Mouse (Mus musculus) heart, embryonic 11.5 days (tissue): Measurements from ENCODE around the gene Mettl25. TPM values are rescaled to one million over a fixed set of nuclear protein-coding genes. Genes with fewer than 3 reads are reported as not detected.

ENCODE experiments used
- ATAC-seq: fragments of 200-750 bp; cut with Nextera tagmentation; replicated peaks from 2 replicates; pipeline ENCODE4 v1.8.0; 2017; ENCODE audit warnings: moderate library complexity; ENCODE audit not compliant: insufficient number of reproducible peaks, low FRiP score, low TSS enrichment
- H3K27ac ChIP-seq: fragments of 300-500 bp; sonication (generic); 2 replicates; pipeline ENCODE4 v1.5.1; 2014; ENCODE audit warnings: mild to moderate bottlenecking, low read depth, low read length
- H3K27me3 ChIP-seq: fragments of 300-500 bp; sonication (generic); 2 replicates; pipeline ENCODE4 v1.6.1; 2014; ENCODE audit warnings: mild to moderate bottlenecking, low read length, mixed read lengths; ENCODE audit not compliant: control insufficient read depth, insufficient read depth
- H3K36me3 ChIP-seq: fragments of 300-500 bp; sonication (generic); 2 replicates; pipeline ENCODE4 v1.6.1; 2014; ENCODE audit warnings: mild to moderate bottlenecking, low read length, moderate library complexity, mixed read lengths; ENCODE audit not compliant: control insufficient read depth, insufficient read depth
- H3K4me1 ChIP-seq: fragments of 300-500 bp; sonication (generic); 2 replicates; pipeline ENCODE4 v1.6.1; 2014; ENCODE audit warnings: low read length; ENCODE audit not compliant: control insufficient read depth, insufficient read depth
- H3K4me2 ChIP-seq: fragments of 300-500 bp; sonication (generic); 2 replicates; pipeline ENCODE4 v1.6.1; 2014; ENCODE audit warnings: mild to moderate bottlenecking, moderate library complexity
- H3K4me3 ChIP-seq: fragments of 300-500 bp; sonication (generic); 2 replicates; pipeline ENCODE4 v1.5.1; 2014; ENCODE audit warnings: low read depth, low read length
- H3K9ac ChIP-seq: fragments of 300-500 bp; sonication (generic); 2 replicates; pipeline ENCODE4 v1.6.1; 2014; ENCODE audit warnings: mild to moderate bottlenecking, low read depth, low read length, moderate library complexity
- H3K9me3 ChIP-seq: fragments of 300-500 bp; sonication (generic); replicated peaks from 2 replicates; pipeline ENCODE4 v1.6.1; 2016; ENCODE audit warnings: low read length; ENCODE audit not compliant: control insufficient read depth
- WGBS: fragments of 180-500 bp; shearing (Covaris S2); extraction: QIAGEN DNeasy Blood & Tissue Kit; methylation state at CpG from one replicate; pipeline ENCODE4 v1.1.7; 2014; ENCODE audit not compliant: insufficient replicate concordance; 5-methylcytosine and 5-hydroxymethylcytosine counted together
- polyA plus RNA-seq: library from polyadenylated mRNA; unstranded; fragments of >200 nt; fragmentation: Nextera tagmentation; extraction: Ambion mirVana; gene quantifications from 2 replicates; pipeline ENCODE4 v1.2.1, GENCODE M21; 2014

The Mettl25 gene
- polyA plus RNA-seq, 1 experiment from 2014 or later: 12.4 TPM

DNA sequence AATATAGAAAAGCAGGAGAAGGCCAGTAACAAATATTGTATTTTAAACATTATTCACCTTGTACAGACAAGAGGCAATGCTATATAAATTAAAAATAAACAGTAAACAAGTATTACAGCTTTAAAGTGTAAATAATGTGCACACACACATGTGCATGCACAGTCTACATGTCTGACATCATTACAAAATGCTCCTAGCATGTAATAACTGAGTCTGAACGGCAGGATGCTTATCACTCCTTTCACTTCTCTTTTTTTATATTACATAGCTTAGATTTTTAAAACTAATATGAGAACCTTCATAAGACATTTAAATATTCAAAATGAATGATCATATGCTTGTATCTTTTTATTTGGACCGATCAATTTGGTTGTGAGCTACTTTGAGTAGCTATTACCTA lies 77.2 kb downstream of the Mettl25 start:
- H3K9me3 ChIP-seq: no peaks in the 10 kb centered on the region
- WGBS: 73% methylated on average over 2 of the region's 2 CpGs
- H3K4me3 ChIP-seq: no peak overlapping the region
- H3K27ac ChIP-seq: no peak overlapping the region
- H3K9ac ChIP-seq: no peak overlapping the region
- no peak overlapping the region for H3K4me2 ChIP-seq
- no peaks in the 10 kb centered on the region for H3K4me1 ChIP-seq
- no peaks in the 10 kb centered on the region for H3K36me3 ChIP-seq
- no peak for ATAC-seq
- H3K27me3 ChIP-seq: no peaks in the 10 kb centered on the region

- Histone ChIP-seq H3K4me1 (no peaks in the 10 kb centered on the region), H3K27me3 (no peaks in the 10 kb centered on the region), H3K9ac (no peak overlapping the region), H3K4me3 (no peak overlapping the region), H3K36me3 (no peaks in the 10 kb centered on the region), H3K27ac (no peak overlapping the region), H3K4me2 (no peak overlapping the region), H3K9me3 (no peaks in the 10 kb centered on the region)
- 69% methylated on average over 2 of the region's 2 CpGs for WGBS
- ATAC-seq: no peak
Measured at GRCm38 (mm10) chr10:105760460-105760859, 80.7 kb downstream of the Mettl25 start.

GRCm38 (mm10) chr10:105760046-105760445 lies 81.1 kb downstream of the Mettl25 start:
- Histone ChIP-seq H3K36me3 (no peaks in the 10 kb centered on the region), H3K4me1 (no peaks in the 10 kb centered on the region), H3K9ac (no peak overlapping the region), H3K27me3 (no peaks in the 10 kb centered on the region), H3K4me3 (no peak overlapping the region), H3K27ac (no peak overlapping the region), H3K4me2 (no peak overlapping the region), H3K9me3 (no peaks in the 10 kb centered on the region)
- ATAC-seq: no peak
- 73% methylated on average over 7 of the region's 7 CpGs for WGBS

DNA sequence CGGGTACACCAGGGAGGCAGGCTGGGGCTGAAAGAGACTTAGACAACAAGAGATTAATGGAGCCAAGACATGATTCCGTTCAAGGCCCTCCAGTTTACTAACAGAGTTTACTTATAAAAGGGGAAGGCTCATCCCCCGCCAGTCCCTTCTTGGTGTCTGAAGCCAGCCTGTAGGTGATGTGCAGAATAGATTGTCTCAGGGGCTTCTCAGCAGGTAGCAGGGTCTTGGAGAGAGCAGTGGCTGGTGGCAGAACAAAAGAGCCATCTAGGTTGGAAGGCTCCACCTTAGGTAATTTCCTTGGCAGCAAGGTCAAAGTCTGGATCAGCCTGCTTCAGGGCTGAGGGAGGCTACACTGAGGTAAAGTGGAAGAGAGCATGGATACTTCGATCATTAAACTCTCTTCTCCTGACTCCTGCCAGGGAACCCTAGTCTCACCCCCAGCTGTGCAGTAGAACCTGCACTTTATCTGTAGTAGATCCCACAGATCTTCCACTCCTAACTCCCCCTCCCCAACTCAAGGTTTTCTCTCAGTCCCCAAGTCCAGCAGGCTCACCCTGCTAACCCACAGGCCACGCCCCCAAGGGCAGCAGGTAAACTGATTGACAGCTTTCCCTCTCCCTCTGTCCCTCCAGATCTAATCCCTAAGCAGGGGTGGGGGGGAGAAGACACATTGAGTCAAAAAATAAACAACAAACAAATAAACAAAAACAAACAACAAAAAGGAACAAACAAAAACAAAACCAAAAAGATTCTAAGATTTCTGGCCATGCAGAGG lies 87.2 kb downstream of the Mettl25 start:
- WGBS: 70% methylated on average over 5 of the region's 5 CpGs
- no peak for ATAC-seq
- Histone ChIP-seq H3K27me3 (no peaks in the 10 kb centered on the region), H3K4me1 (no peaks in the 10 kb centered on the region), H3K9me3 (no peaks in the 10 kb centered on the region), H3K4me2 (no peak overlapping the region), H3K4me3 (no peak overlapping the region), H3K9ac (no peak overlapping the region), H3K27ac (no peak overlapping the region), H3K36me3 (no peaks in the 10 kb centered on the region)

GRCm38 (mm10) chr10:105746019-105746418 lies 95.2 kb downstream of the Mettl25 start:
- WGBS: 91% methylated on average over 1 of the region's 1 CpGs
- Histone ChIP-seq H3K4me1 (no peaks in the 10 kb centered on the region), H3K4me2 (no peak overlapping the region), H3K36me3 (no peaks in the 10 kb centered on the region), H3K9me3 (no peaks in the 10 kb centered on the region), H3K27me3 (no peaks in the 10 kb centered on the region), H3K4me3 (no peak overlapping the region), H3K9ac (no peak overlapping the region), H3K27ac (no peak overlapping the region)
- no peak for ATAC-seq

GRCm38 (mm10) chr10:105741736-105742135 lies 99.4 kb downstream of the Mettl25 start:
- no peaks in the 10 kb centered on the region for H3K36me3 ChIP-seq
- no peaks in the 10 kb centered on the region for H3K9me3 ChIP-seq
- no peak overlapping the region for H3K4me3 ChIP-seq
- ATAC-seq: no peak
- H3K9ac ChIP-seq: no peak overlapping the region
- no peak overlapping the region for H3K27ac ChIP-seq
- no peak overlapping the region for H3K4me2 ChIP-seq
- WGBS: 66% methylated on average over 6 of the region's 6 CpGs
- H3K4me1 ChIP-seq: no peaks in the 10 kb centered on the region
- no peaks in the 10 kb centered on the region for H3K27me3 ChIP-seq

DNA sequence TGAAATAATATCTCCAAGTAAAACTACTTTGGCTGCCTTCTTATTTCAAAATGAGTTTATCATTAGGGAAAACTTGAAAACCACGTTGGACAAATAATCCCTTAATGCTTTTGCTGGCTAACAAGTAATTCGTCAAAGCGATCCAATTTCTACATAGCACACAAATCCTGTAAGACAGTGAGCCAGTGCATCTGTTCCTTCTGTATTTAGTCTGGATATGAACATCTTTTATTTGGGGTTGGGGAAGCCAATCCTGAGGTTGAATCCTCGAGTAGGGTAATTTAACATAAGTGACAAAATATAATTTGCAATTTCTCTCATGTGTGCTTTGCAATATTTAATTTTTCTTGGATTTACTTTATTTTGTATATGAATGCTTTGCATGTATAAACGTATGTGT lies 102.2 kb downstream of the Mettl25 start:
- H3K36me3 ChIP-seq: no peaks in the 10 kb centered on the region
- H3K27ac ChIP-seq: no peak overlapping the region
- no peaks in the 10 kb centered on the region for H3K9me3 ChIP-seq
- no peak for ATAC-seq
- no peak overlapping the region for H3K4me3 ChIP-seq
- no peak overlapping the region for H3K4me2 ChIP-seq
- H3K9ac ChIP-seq: no peak overlapping the region
- no peaks in the 10 kb centered on the region for H3K4me1 ChIP-seq
- WGBS: 71% methylated on average over 5 of the region's 5 CpGs
- no peaks in the 10 kb centered on the region for H3K27me3 ChIP-seq

DNA sequence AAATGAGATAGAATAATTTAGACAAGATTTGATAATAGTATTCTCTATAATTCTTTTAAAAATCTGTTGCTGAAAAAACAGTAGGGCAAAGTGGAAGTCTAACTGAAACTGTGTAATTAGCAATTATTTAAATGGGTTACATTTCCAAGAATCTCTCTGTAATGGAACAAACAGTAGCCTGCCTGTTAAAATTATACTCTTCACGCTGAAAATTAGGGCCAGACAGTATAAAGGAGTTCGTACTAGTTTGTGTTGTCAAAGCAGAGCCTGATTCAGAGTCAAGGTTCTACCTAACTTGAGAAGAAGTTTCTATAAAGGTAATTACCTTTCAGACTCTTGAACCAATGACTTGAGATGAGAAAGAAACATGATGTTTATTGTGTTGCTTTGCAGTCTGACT lies 113.4 kb downstream of the Mettl25 start:
- 83% methylated on average over 2 of the region's 2 CpGs for WGBS
- no peaks in the 10 kb centered on the region for H3K27me3 ChIP-seq
- H3K4me1 ChIP-seq: no peaks in the 10 kb centered on the region
- no peaks in the 10 kb centered on the region for H3K36me3 ChIP-seq
- no peak overlapping the region for H3K27ac ChIP-seq
- no peak overlapping the region for H3K4me3 ChIP-seq
- no peak for ATAC-seq
- H3K9ac ChIP-seq: no peak overlapping the region
- H3K9me3 ChIP-seq: no peaks in the 10 kb centered on the region
- H3K4me2 ChIP-seq: no peak overlapping the region

DNA sequence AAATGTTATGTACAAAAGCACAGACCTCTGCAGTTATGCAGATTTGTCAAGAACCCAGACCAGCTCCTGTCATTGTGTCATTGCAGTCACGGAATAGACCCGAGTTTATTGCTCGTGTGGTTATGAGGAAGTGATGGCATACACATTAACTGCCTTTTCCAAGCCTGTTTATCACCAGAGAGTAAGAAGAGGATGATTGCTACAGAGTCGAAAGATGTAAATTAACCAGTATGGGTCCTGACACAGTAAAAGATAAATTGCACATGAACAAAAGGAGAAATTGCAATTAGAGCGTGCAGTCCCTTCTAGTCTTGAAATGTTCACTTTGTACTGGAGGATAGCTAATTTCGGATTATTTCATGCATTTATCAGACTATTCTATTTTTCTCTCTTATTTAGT lies 113.8 kb downstream of the Mettl25 start:
- 71% methylated on average over 6 of the region's 6 CpGs for WGBS
- H3K9me3 ChIP-seq: no peaks in the 10 kb centered on the region
- H3K27ac ChIP-seq: no peak overlapping the region
- no peaks in the 10 kb centered on the region for H3K36me3 ChIP-seq
- no peak overlapping the region for H3K4me2 ChIP-seq
- no peak overlapping the region for H3K4me3 ChIP-seq
- H3K4me1 ChIP-seq: no peaks in the 10 kb centered on the region
- no peak overlapping the region for H3K9ac ChIP-seq
- no peaks in the 10 kb centered on the region for H3K27me3 ChIP-seq
- no peak for ATAC-seq
